Mouse (Mus musculus) CD8-positive naive resting alpha-beta T cell, adult 2 months (primary cell): ENCODE results near the gene Mgat4a.
"Not testable (repeated sequence)": the region's sequence is repeated elsewhere in the genome, so short reads cannot be mapped to it uniquely, and the experiment has no call there.

Source experiments
- DNase-seq, 2 experiments: peaks; one replicate each; pipeline ENCODE4 v3.0.0; 2022; ENCODE audit warnings: low read depth in 2 of 2, low spot score in 2 of 2

The Mgat4a gene

GRCm38 (mm10) chr1:37533181-37533580 is 7.6 kb downstream of the Mgat4a start:
- no peak for DNase-seq

- no peak for DNase-seq
These were observed 8.3 kb downstream of the Mgat4a start for GRCm38 (mm10) chr1:37532533-37532840.

- no peak for DNase-seq
These were observed 8.9 kb downstream of the Mgat4a start for GRCm38 (mm10) chr1:37531654-37532532.

GRCm38 (mm10) chr1:37530061-37530460 is 10.8 kb downstream of the Mgat4a start:
- DNase-seq = no peak

- no peak for DNase-seq
These were observed 14.6 kb downstream of the Mgat4a start for GRCm38 (mm10) chr1:37526257-37526656.

- DNase-seq = no peak
These were observed 16.1 kb downstream of the Mgat4a start for GRCm38 (mm10) chr1:37524669-37525068.

- DNase-seq = not testable (repeated sequence)
These were observed 16.7 kb downstream of the Mgat4a start for GRCm38 (mm10) chr1:37524122-37524521.

- DNase-seq = not testable (repeated sequence)
These were observed 17.3 kb downstream of the Mgat4a start for GRCm38 (mm10) chr1:37523548-37523947.

- no peak for DNase-seq
These were observed 18.7 kb downstream of the Mgat4a start for GRCm38 (mm10) chr1:37522101-37522500.

GRCm38 (mm10) chr1:37518791-37519190 is 22.0 kb downstream of the Mgat4a start:
- no peak for DNase-seq

- DNase-seq = no peak
These were observed 22.6 kb downstream of the Mgat4a start for GRCm38 (mm10) chr1:37518124-37518720.

- DNase-seq = no peak
These were observed 27.8 kb downstream of the Mgat4a start for GRCm38 (mm10) chr1:37512961-37513431.

- DNase-seq = no peak
These were observed 28.6 kb downstream of the Mgat4a start for GRCm38 (mm10) chr1:37512109-37512640.

- no peak for DNase-seq
These were observed 30.6 kb downstream of the Mgat4a start for GRCm38 (mm10) chr1:37510193-37510592.

GRCm38 (mm10) chr1:37509437-37509836 is 31.4 kb downstream of the Mgat4a start:
- no peak for DNase-seq

GRCm38 (mm10) chr1:37505348-37505730 is 35.5 kb downstream of the Mgat4a start:
- no peak for DNase-seq

- DNase-seq = no peak
These were observed 36.0 kb downstream of the Mgat4a start for GRCm38 (mm10) chr1:37504716-37505347.

GRCm38 (mm10) chr1:37503656-37504055 is 37.2 kb downstream of the Mgat4a start:
- DNase-seq = no peak

- DNase-seq = no peak
These were observed 38.5 kb downstream of the Mgat4a start for GRCm38 (mm10) chr1:37502354-37502753.

- no peak for DNase-seq
These were observed 40.1 kb downstream of the Mgat4a start for GRCm38 (mm10) chr1:37500723-37501122.

GRCm38 (mm10) chr1:37499395-37499794 is 41.4 kb downstream of the Mgat4a start:
- DNase-seq = not testable (repeated sequence)

- no peak for DNase-seq
These were observed 41.9 kb downstream of the Mgat4a start for GRCm38 (mm10) chr1:37498911-37499310.
